Mouse (Mus musculus): ENCODE data around the gene Emd. TPM values are rescaled to one million over a fixed set of nuclear protein-coding genes. Genes with fewer than 3 reads are reported as not detected.

Gene Emd
- polyA plus RNA-seq (2012; ENCODE audit: low replicate concordance) = 14.2 and 47.5 TPM in 2 replicates

GRCm38 (mm10) chrX:74254153-74254887 is at the start of gene Emd:
Gene Emd (plus strand): TSS chrX:74254687.

GRCm38 (mm10) chrX:74249615-74250014 is 4.9 kb upstream of the Emd start, which contains the start of gene Flna:
Gene Flna (minus strand): TSS chrX:74249820.

GRCm38 (mm10) chrX:74270062-74270901 is 15.8 kb downstream of the Emd start, which contains the start of gene Rpl10:
Gene Rpl10 (plus strand): TSS chrX:74270812.

GRCm38 (mm10) chrX:74281732-74282394 is 27.4 kb downstream of the Emd start, which contains the start of the genes Taz and Dnase1l1:
Gene Taz (plus strand): TSS chrX:74281912.
Gene Dnase1l1 (minus strand): TSS chrX:74282337.

GRCm38 (mm10) chrX:74296538-74297448 is 42.3 kb downstream of the Emd start, which contains the start of gene Atp6ap1:
Gene Atp6ap1 (plus strand): TSS chrX:74297097.

GRCm38 (mm10) chrX:74304867-74305700 is 50.6 kb downstream of the Emd start, which contains the start of gene Gdi1:
Gene Gdi1 (plus strand): TSS chrX:74304998.

Other genes with a start within 250 kb of the Emd start
- 374 and 449 TPM in 2 replicates for gene Irak1, start 230.8 kb upstream of the Emd start, polyA plus RNA-seq (2012; ENCODE audit: low replicate concordance)
- gene Opn1mw, start 127.2 kb upstream of the Emd start, polyA plus RNA-seq (2012; ENCODE audit: low replicate concordance) = not detected in 2 replicates
- 27.3 and 47.4 TPM in 2 replicates for gene Mecp2, start 119.3 kb upstream of the Emd start, polyA plus RNA-seq (2012; ENCODE audit: low replicate concordance)
- not detected in 2 replicates for gene Tex28, start 86.8 kb upstream of the Emd start, polyA plus RNA-seq (2012; ENCODE audit: low replicate concordance)
- gene Tktl1, start 77.4 kb upstream of the Emd start, polyA plus RNA-seq (2012; ENCODE audit: low replicate concordance) = not detected in 2 replicates
- gene Flna, start 4.9 kb upstream of the Emd start, polyA plus RNA-seq (2012; ENCODE audit: low replicate concordance) = 42.2 and 77.0 TPM in 2 replicates
- gene Rpl10, start 16.1 kb downstream of the Emd start, polyA plus RNA-seq (2012; ENCODE audit: low replicate concordance) = 109 and 533 TPM in 2 replicates
- gene Taz, start 27.2 kb downstream of the Emd start, polyA plus RNA-seq (2012; ENCODE audit: low replicate concordance) = 33.1 and 36.6 TPM in 2 replicates
- 0.18 and 1.0 TPM in 2 replicates for gene Dnase1l1, start 27.6 kb downstream of the Emd start, polyA plus RNA-seq (2012; ENCODE audit: low replicate concordance)
- 16.9 and 43.6 TPM in 2 replicates for gene Atp6ap1, start 42.4 kb downstream of the Emd start, polyA plus RNA-seq (2012; ENCODE audit: low replicate concordance)
- 29.7 and 52.2 TPM in 2 replicates for gene Gdi1, start 50.3 kb downstream of the Emd start, polyA plus RNA-seq (2012; ENCODE audit: low replicate concordance)
- 8.0 and 12.8 TPM in 2 replicates for gene Fam50a, start 58.3 kb downstream of the Emd start, polyA plus RNA-seq (2012; ENCODE audit: low replicate concordance)
- 6.0 and 6.2 TPM in 2 replicates for gene Plxna3, start 74.4 kb downstream of the Emd start, polyA plus RNA-seq (2012; ENCODE audit: low replicate concordance)
- 5.2 and 5.7 TPM in 2 replicates for gene Lage3, start 98.9 kb downstream of the Emd start, polyA plus RNA-seq (2012; ENCODE audit: low replicate concordance)
- 12.5 and 13.6 TPM in 2 replicates for gene Ubl4a, start 118.5 kb downstream of the Emd start, polyA plus RNA-seq (2012; ENCODE audit: low replicate concordance)
- 1.8 and 3.0 TPM in 2 replicates for gene Slc10a3, start 118.7 kb downstream of the Emd start, polyA plus RNA-seq (2012; ENCODE audit: low replicate concordance)
- gene Fam3a, start 138.6 kb downstream of the Emd start, polyA plus RNA-seq (2012; ENCODE audit: low replicate concordance) = 3.6 and 6.3 TPM in 2 replicates
- gene Ikbkg, start 138.6 kb downstream of the Emd start, polyA plus RNA-seq (2012; ENCODE audit: low replicate concordance) = 8.5 and 10.8 TPM in 2 replicates
- 6.0 and 14.2 TPM in 2 replicates for gene G6pdx, start 174.5 kb downstream of the Emd start, polyA plus RNA-seq (2012; ENCODE audit: low replicate concordance)
- gene Gm6880, start 226.7 kb downstream of the Emd start, polyA plus RNA-seq (2012; ENCODE audit: low replicate concordance) = not detected in 2 replicates